Mouse (Mus musculus) embryo, embryonic 10 days (tissue): ENCODE measurements at regions not wholly inside any gene's neighbourhood (a gene's known extent, or its start where the extent isn't known, plus 50 kb on each side); places are given as distances from the start of the nearest gene placed in this dataset.

Experiments used
- DNase-seq: peaks from one replicate; pipeline ENCODE4 v3.0.0-alpha.2; 2015; ENCODE audit warnings: low spot score

GRCm38 (mm10) chr1:28144824-28145223, 635.2 kb downstream of the Gm597 start:
- no peak for DNase-seq

- DNase-seq = no peak
These were observed 678.0 kb downstream of the Gm597 start for GRCm38 (mm10) chr1:28102021-28102526.

GRCm38 (mm10) chr1:28084456-28084855, 695.6 kb downstream of the Gm597 start:
- DNase-seq = no peak

- no peak for DNase-seq
These were observed 726.1 kb downstream of the Gm597 start for GRCm38 (mm10) chr1:28053980-28054379.

- no peak for DNase-seq
These were observed 732.1 kb downstream of the Gm597 start for GRCm38 (mm10) chr1:28047964-28048363.

- no peak for DNase-seq
These were observed 732.7 kb downstream of the Gm597 start for GRCm38 (mm10) chr1:28047379-28047778.

- no peak for DNase-seq
These were observed 734.4 kb downstream of the Gm597 start for GRCm38 (mm10) chr1:28045695-28046094.

- peak; percentile 15 for DNase-seq
These were observed 754.3 kb downstream of the Gm597 start for GRCm38 (mm10) chr1:28025720-28026119.

GRCm38 (mm10) chr1:27998434-27998833, 781.6 kb downstream of the Gm597 start:
- DNase-seq = no peak

GRCm38 (mm10) chr1:27963369-27963768, 816.7 kb downstream of the Gm597 start:
- no peak for DNase-seq
